Mouse (Mus musculus): ENCODE measurements around the gene Bbip1. TPM values are rescaled to one million over a fixed set of nuclear protein-coding genes. Genes with fewer than 3 reads are reported as not detected.

The Bbip1 gene
- polyA plus RNA-seq, 1 experiment from 2014 or later, result 111 TPM

- H3K36me3 ChIP-seq (ENCODE audit: insufficient read depth, low read length), result no peaks in the 10 kb centered on the region
These were observed 51.5 kb downstream of the Bbip1 start for GRCm38 (mm10) chr19:53892838-53893359.

GRCm38 (mm10) chr19:53892061-53892460 lies 52.4 kb downstream of the Bbip1 start, which contains the start of gene Pdcd4:
Pdcd4 (plus strand) TSS chr19:53892231.
- H3K4me1 ChIP-seq (replicated peaks; ENCODE audit: insufficient read depth, low read length), result peaks cover 5% of the 10 kb centered on the region; the same call in 1 of the 2 replicates
- no peak within 1 kb of the TSS for H3K9ac ChIP-seq (ENCODE audit: low read depth, low read length)
- ATAC-seq (replicated peaks; ENCODE audit: low FRiP score, low read depth) (0 out of 2 replicates have a peak, but pooled peaks have one; percentile 21), DNase-seq (ENCODE audit: low spot score) (peak; percentile 70)
- no peaks in the 10 kb centered on the region for H3K36me3 ChIP-seq (ENCODE audit: insufficient read depth, low read length)
- no peaks in the 10 kb centered on the region for H3K9me3 ChIP-seq (replicated peaks; ENCODE audit: low read length)
- H3K4me3 ChIP-seq (replicated peaks; ENCODE audit: low read depth, low read length), result no peak within 1 kb of the TSS
- no peak within 1 kb of the TSS for H3K4me2 ChIP-seq (ENCODE audit: low read length)
- 21% methylated on average over 3 of the region's 3 CpGs for WGBS
- TF ChIP-seq CTCF (IDR thresholded peaks at IDR 0.05; ENCODE audit: low read depth), result no peak
- H3K27ac ChIP-seq, result peak within 1 kb of the TSS; percentile 84
- no peaks in the 10 kb centered on the region for H3K27me3 ChIP-seq (ENCODE audit: insufficient read depth, low read length)

More at GRCm38 (mm10) chr19:53892838-53893359, 51.5 kb downstream of the Bbip1 start:
- Histone ChIP-seq H3K27ac (peak overlapping the region; percentile 84), H3K4me1 (replicated peaks; ENCODE audit: insufficient read depth, low read length) (peaks cover 5% of the 10 kb centered on the region; the same call in 1 of the 2 replicates), H3K4me2 (ENCODE audit: low read length) (no peak overlapping the region), H3K27me3 (ENCODE audit: insufficient read depth, low read length) (no peaks in the 10 kb centered on the region), H3K4me3 (replicated peaks; ENCODE audit: low read depth, low read length) (no peak overlapping the region), H3K9me3 (replicated peaks; ENCODE audit: low read length) (no peaks in the 10 kb centered on the region), H3K9ac (ENCODE audit: low read depth, low read length) (no peak overlapping the region)
- 54% methylated on average over 9 of the region's 9 CpGs for WGBS
- DNase-seq (ENCODE audit: low spot score) (no peak), ATAC-seq (replicated peaks; ENCODE audit: low FRiP score, low read depth) (no peak)
- no peak for TF ChIP-seq CTCF (IDR thresholded peaks at IDR 0.05; ENCODE audit: low read depth)

GRCm38 (mm10) chr19:53891569-53891968 lies 52.9 kb downstream of the Bbip1 start:
- WGBS, result 81% methylated on average over 2 of the region's 2 CpGs
- ATAC-seq (replicated peaks; ENCODE audit: low FRiP score, low read depth), result no peak

GRCm38 (mm10) chr19:53890781-53891251 lies 53.6 kb downstream of the Bbip1 start:
- WGBS, result 69% methylated on average over 5 of the region's 5 CpGs
- Histone ChIP-seq H3K36me3 (ENCODE audit: insufficient read depth, low read length) (no peaks in the 10 kb centered on the region), H3K27ac (no peak overlapping the region), H3K4me3 (replicated peaks; ENCODE audit: low read depth, low read length) (no peak overlapping the region), H3K4me2 (ENCODE audit: low read length) (no peak overlapping the region), H3K4me1 (replicated peaks; ENCODE audit: insufficient read depth, low read length) (peaks cover 5% of the 10 kb centered on the region; the same call in 1 of the 2 replicates), H3K27me3 (ENCODE audit: insufficient read depth, low read length) (no peaks in the 10 kb centered on the region), H3K9ac (ENCODE audit: low read depth, low read length) (no peak overlapping the region), H3K9me3 (replicated peaks; ENCODE audit: low read length) (no peaks in the 10 kb centered on the region)
- peak; percentile 56 for DNase-seq (ENCODE audit: low spot score)
- TF ChIP-seq CTCF (IDR thresholded peaks at IDR 0.05; ENCODE audit: low read depth), result no peak
- ATAC-seq (replicated peaks; ENCODE audit: low FRiP score, low read depth), result no peak

More at GRCm38 (mm10) chr19:53891569-53891968, 52.9 kb downstream of the Bbip1 start:
- Histone ChIP-seq H3K36me3 (ENCODE audit: insufficient read depth, low read length) (no peaks in the 10 kb centered on the region), H3K27ac (peak overlapping the region; percentile 84), H3K4me1 (replicated peaks; ENCODE audit: insufficient read depth, low read length) (peaks cover 5% of the 10 kb centered on the region; the same call in 1 of the 2 replicates), H3K4me3 (replicated peaks; ENCODE audit: low read depth, low read length) (no peak overlapping the region), H3K9me3 (replicated peaks; ENCODE audit: low read length) (no peaks in the 10 kb centered on the region), H3K27me3 (ENCODE audit: insufficient read depth, low read length) (no peaks in the 10 kb centered on the region), H3K9ac (ENCODE audit: low read depth, low read length) (no peak overlapping the region), H3K4me2 (ENCODE audit: low read length) (no peak overlapping the region)
- no peak for TF ChIP-seq CTCF (IDR thresholded peaks at IDR 0.05; ENCODE audit: low read depth)
- no peak for DNase-seq (ENCODE audit: low spot score)

DNA sequence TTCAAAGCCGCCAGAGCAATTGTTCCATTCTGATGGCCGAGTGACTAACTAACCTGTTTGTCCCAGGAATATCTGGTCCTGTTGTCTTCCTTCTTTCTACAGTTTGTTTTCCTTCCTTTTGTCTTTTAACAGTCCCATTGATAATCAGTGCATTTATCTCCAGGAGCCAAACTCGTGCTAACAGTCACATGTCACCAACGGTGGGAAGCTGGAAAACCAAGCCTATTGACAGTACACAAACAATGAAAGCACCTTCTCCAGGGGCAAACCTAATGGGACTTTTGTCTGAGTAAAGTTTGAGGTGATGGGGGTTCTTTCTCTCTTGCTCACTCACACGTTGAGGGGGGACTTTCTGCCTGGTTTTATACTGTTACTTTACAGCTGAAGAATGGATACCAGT lies 54.2 kb downstream of the Bbip1 start:
- H3K9me3 ChIP-seq (replicated peaks; ENCODE audit: low read length), result no peaks in the 10 kb centered on the region
- ATAC-seq (replicated peaks; ENCODE audit: low FRiP score, low read depth) (no peak), DNase-seq (ENCODE audit: low spot score) (no peak)
- H3K4me2 ChIP-seq (ENCODE audit: low read length), result no peak overlapping the region
- TF ChIP-seq CTCF (IDR thresholded peaks at IDR 0.05; ENCODE audit: low read depth), result no peak
- H3K9ac ChIP-seq (ENCODE audit: low read depth, low read length), result no peak overlapping the region
- H3K36me3 ChIP-seq (ENCODE audit: insufficient read depth, low read length), result no peaks in the 10 kb centered on the region
- peaks cover 5% of the 10 kb centered on the region; the same call in 1 of the 2 replicates for H3K4me1 ChIP-seq (replicated peaks; ENCODE audit: insufficient read depth, low read length)
- H3K27ac ChIP-seq, result no peak overlapping the region
- no peak overlapping the region for H3K4me3 ChIP-seq (replicated peaks; ENCODE audit: low read depth, low read length)
- 73% methylated on average over 5 of the region's 5 CpGs for WGBS
- no peaks in the 10 kb centered on the region for H3K27me3 ChIP-seq (ENCODE audit: insufficient read depth, low read length)

GRCm38 (mm10) chr19:53889555-53889954 lies 54.9 kb downstream of the Bbip1 start:
- no peak overlapping the region for H3K4me2 ChIP-seq (ENCODE audit: low read length)
- TF ChIP-seq CTCF (IDR thresholded peaks at IDR 0.05; ENCODE audit: low read depth), result no peak
- DNase-seq (ENCODE audit: low spot score), result no peak
- no peak overlapping the region for H3K27ac ChIP-seq
- H3K27me3 ChIP-seq (ENCODE audit: insufficient read depth, low read length), result no peaks in the 10 kb centered on the region
- H3K9ac ChIP-seq (ENCODE audit: low read depth, low read length), result no peak overlapping the region
- H3K4me1 ChIP-seq (replicated peaks; ENCODE audit: insufficient read depth, low read length), result peaks cover 5% of the 10 kb centered on the region; the same call in 1 of the 2 replicates
- H3K9me3 ChIP-seq (replicated peaks; ENCODE audit: low read length), result no peaks in the 10 kb centered on the region
- no peak overlapping the region for H3K4me3 ChIP-seq (replicated peaks; ENCODE audit: low read depth, low read length)
- H3K36me3 ChIP-seq (ENCODE audit: insufficient read depth, low read length), result no peaks in the 10 kb centered on the region
- WGBS, result 62% methylated on average over 5 of the region's 5 CpGs
- ATAC-seq (replicated peaks; ENCODE audit: low FRiP score, low read depth), result no peak
